ENCODE assay signal across 17 mouse cellular contexts in genomic region chr8:106736861-106737662, GRCm38 (mm10). TPM values are rescaled to one million over a fixed set of nuclear protein-coding genes. Genes with fewer than 3 reads are reported as not detected.
DNase-seq lines count a peak whose midpoint lies in the region; ATAC-seq and TF ChIP-seq lines count a peak whose summit lies in the region.
"Had no signal": no experiment of that assay in that cellular context is flagged by ENCODE, and none has a peak within 500 bp of the region (broad histone marks: within the 10 kb centered on the region; RNA-seq: fewer than 3 reads in every experiment).

No protein-coding gene starts in this region.

- no peak for TF ChIP-seq RAD21 in MEL (IDR thresholded peaks at IDR 0.05; ENCODE audit: low read depth, low read length)

- H3K27me3 ChIP-seq in MEL (ENCODE audit: control insufficient read depth in 1 of 2, insufficient read depth in 2 of 2, low read length in 2 of 2): no peaks in the 10 kb centered on the region
- H3K27me3 ChIP-seq: limb, embryonic 13.5 days; lung, embryonic 15.5 days; stomach, embryonic 15.5 days had no signal

- no peaks in the 10 kb centered on the region for H3K4me1 ChIP-seq in MEL (ENCODE audit: control insufficient read depth in 1 of 2, insufficient read depth in 2 of 2, low read length in 2 of 2)
- H3K4me1 ChIP-seq: lung, embryonic 15.5 days; midbrain, embryonic 13.5 days; stomach, embryonic 15.5 days had no signal

- ATAC-seq in megakaryocyte, adult 5-6 weeks (ENCODE audit: poor library complexity, severe bottlenecking): peak; percentile 91
- ATAC-seq: midbrain, embryonic 13.5 days had no signal

- no peak overlapping the region for H3K4me3 ChIP-seq in MEL (ENCODE audit: control insufficient read depth in 1 of 2, insufficient read depth in 1 of 2, low read depth in 2 of 2, low read length in 2 of 2)
- H3K4me3 ChIP-seq: limb, embryonic 13.5 days; lung, embryonic 15.5 days; midbrain, embryonic 13.5 days; stomach, embryonic 15.5 days had no signal

- TF ChIP-seq EP300 in MEL (IDR thresholded peaks at IDR 0.05; ENCODE audit: low read depth in 1 of 2, low read length in 2 of 2): no peak

- no peak overlapping the region for H3K9ac ChIP-seq in MEL (ENCODE audit: control insufficient read depth, low read depth, low read length, poor library complexity, severe bottlenecking)
- H3K9ac ChIP-seq: limb, embryonic 13.5 days; lung, embryonic 15.5 days; midbrain, embryonic 13.5 days; stomach, embryonic 15.5 days had no signal

- no peaks in the 10 kb centered on the region for H3K79me2 ChIP-seq in MEL (ENCODE audit: control insufficient read depth, insufficient read depth, low read length, poor library complexity)

- TF ChIP-seq CTCF in MEL (IDR thresholded peaks at IDR 0.05 in 2 of 3, conservative IDR thresholded peaks at IDR 0.05 in 1 of 3; ENCODE audit: control insufficient read depth in 1 of 3, insufficient read depth in 1 of 3, low read depth in 2 of 3, low read length in 3 of 3, poor library complexity in 1 of 3, severe bottlenecking in 1 of 3): no peak

- H3K36me3 ChIP-seq in MEL (ENCODE audit: control insufficient read depth in 1 of 2, insufficient read depth in 2 of 2, low read length in 2 of 2): no peaks in the 10 kb centered on the region; a peak in 1 of 4 replicates

- H3K27ac ChIP-seq in MEL (ENCODE audit: control insufficient read depth, low read depth, low read length): no peak overlapping the region
- H3K27ac ChIP-seq: limb, embryonic 13.5 days; lung, embryonic 15.5 days; midbrain, embryonic 13.5 days; stomach, embryonic 15.5 days had no signal

- peak; percentile 14 for DNase-seq in layer of hippocampus, adult 9-11 months
- DNase-seq in layer of hippocampus, postnatal 36 days: no peak
- DNase-seq in MEL (ENCODE audit: low read depth, low spot score): peak; percentile 42
- DNase-seq in spleen, postnatal 4 days (ENCODE audit: low spot score in 2 of 2): peak; percentile 28 to 70
- no peak for DNase-seq in embryo, embryonic 10 days (ENCODE audit: low spot score)
- DNase-seq in ovary, postnatal 36 days (ENCODE audit: low spot score): no peak
- DNase-seq in heart, adult 11 months: no peak
- DNase-seq: adrenal gland, adult 2 months; embryo, embryonic 11 days; heart, adult 18-20 months; right cerebral cortex, adult 18-20 months; thymus, postnatal 36 days had no signal

- TF ChIP-seq POLR2A in MEL (IDR thresholded peaks at IDR 0.05; ENCODE audit: control insufficient read depth in 1 of 2, insufficient read depth in 1 of 2, low read depth in 1 of 2, low read length in 2 of 2, poor library complexity in 1 of 2): no peak

- no peaks in the 10 kb centered on the region for H3K9me3 ChIP-seq in MEL (replicated peaks; ENCODE audit: insufficient read depth, low read length)
- H3K9me3 ChIP-seq: limb, embryonic 13.5 days; lung, embryonic 15.5 days; midbrain, embryonic 13.5 days; stomach, embryonic 15.5 days had no signal

TF ChIP-seq in MEL, 35 proteins besides CTCF, POLR2A, EP300 and RAD21:
- TF ChIP-seq ETS1 (IDR thresholded peaks at IDR 0.05; ENCODE audit: low read depth, low read length) (no peak), JUND (IDR thresholded peaks at IDR 0.05; ENCODE audit: low read depth, low read length) (peak; percentile 68; the same call in 1 of the 2 replicates), ZNF384 (IDR thresholded peaks at IDR 0.05; ENCODE audit: low read depth, low read length) (peak; percentile 42)
TF ChIP-seq in MEL: peak in this region for 2.

RNA-seq across cellular contexts. Expression of gene Tango6, which starts 54.2 kb away (rescaled TPM):
- total RNA-seq in layer of hippocampus, postnatal 36 days (2021): 1 to 10 TPM; 6.4 to 6.6 TPM
- total RNA-seq in MEL (2012; rRNA removed): 3.0 and 3.3 TPM in 2 replicates
- polyA plus RNA-seq in MEL (2012; ENCODE audit: insufficient read depth in 1 of 2, insufficient read length in 2 of 2, low read depth in 1 of 2, low replicate concordance in 2 of 2, missing spikeins in 1 of 2): 1 to 10 TPM in 1 of 2 experiments, not detected in 1; 6.1 TPM
- 2.5 and 3.5 TPM in 2 replicates for total RNA-seq in megakaryocyte, adult 5-6 weeks (2015)
- 3.6 and 6.1 TPM in 2 replicates for total RNA-seq in megakaryocyte, adult 5-6 weeks (2017)

Comparison
In these comparisons a context has a peak if more than half of its experiments do, and no peak if none do; other contexts are left out.
1. DNase-seq: peak in layer of hippocampus, adult 9-11 months (single experiment), MEL (single experiment) and spleen, postnatal 4 days (2 of 2); none in layer of hippocampus, postnatal 36 days (0 of 2), embryo, embryonic 10 days (single experiment), ovary, postnatal 36 days (single experiment) and heart, adult 11 months (single experiment).